Mouse (Mus musculus) monocyte, adult 5-6 weeks (primary cell): ENCODE results near the gene Dennd4c. TPM values are rescaled to one million over a fixed set of nuclear protein-coding genes. Genes with fewer than 3 reads are reported as not detected.

ENCODE experiments used
- ATAC-seq: fragments of 153-309, 156-312 bp; replicated peaks from 2 replicates; pipeline ENCODE4 v1.8.0; 2017; ENCODE audit warnings: mild to moderate bottlenecking; ENCODE audit not compliant: low TSS enrichment, insufficient number of reproducible peaks, severe bottlenecking, poor library complexity, low FRiP score
- total RNA-seq: library from RNA; stranded (forward); fragments of 200-1000, 200-491, 200-594 nt; gene quantifications from 3 replicates; pipeline ENCODE4 v1.2.3, GENCODE M21; 2017

Dennd4c gene
- total RNA-seq, 1 experiment from 2014 or later, result 26.9 TPM

- no peak for ATAC-seq
Measured at GRCm38 (mm10) chr4:86871988-86872387, 123.6 kb downstream of the Dennd4c start.

- ATAC-seq, result no peak
Measured at GRCm38 (mm10) chr4:86873072-86873471, 124.7 kb downstream of the Dennd4c start.

- peak; percentile 81 for ATAC-seq
Measured at GRCm38 (mm10) chr4:86874146-86874847, 125.9 kb downstream of the Dennd4c start, which contains the start of gene Acer2. Gene Acer2 (plus strand): TSS chr4:86874396.

- ATAC-seq, result no peak
Measured at GRCm38 (mm10) chr4:86879477-86879876, 131.1 kb downstream of the Dennd4c start.

- no peak for ATAC-seq
Measured at GRCm38 (mm10) chr4:86881178-86881577, 132.8 kb downstream of the Dennd4c start.

GRCm38 (mm10) chr4:86882413-86882812, 134.1 kb downstream of the Dennd4c start:
- no peak for ATAC-seq

- 0 out of 2 replicates have a peak, but pooled peaks have one; percentile 66 for ATAC-seq
Measured at GRCm38 (mm10) chr4:86884945-86885344, 136.6 kb downstream of the Dennd4c start.

- 0 out of 2 replicates have a peak, but pooled peaks have one; percentile 14 for ATAC-seq
Measured at GRCm38 (mm10) chr4:86885790-86886159, 137.4 kb downstream of the Dennd4c start.

- ATAC-seq, result peak; percentile 45; the same call in 1 of the 2 replicates
Measured at GRCm38 (mm10) chr4:86886160-86886878, 138.0 kb downstream of the Dennd4c start.

- ATAC-seq, result no peak
Measured at GRCm38 (mm10) chr4:86887879-86888278, 139.5 kb downstream of the Dennd4c start.

GRCm38 (mm10) chr4:86897411-86897810, 149.1 kb downstream of the Dennd4c start:
- ATAC-seq, result no peak

GRCm38 (mm10) chr4:86898791-86899474, 150.6 kb downstream of the Dennd4c start:
- no peak for ATAC-seq

Other genes with a start within 250 kb of the Dennd4c start
- gene Saxo1, start 190.2 kb upstream of the Dennd4c start, total RNA-seq, result not detected in 3 replicates
- gene Rraga, start 172.9 kb upstream of the Dennd4c start, total RNA-seq, result 11.9 to 24.3 TPM (median 18.4 TPM) in 3 replicates
- 13.3 to 23.0 TPM (median 16.0 TPM) in 3 replicates for gene Haus6, start 136.5 kb upstream of the Dennd4c start, total RNA-seq
- gene Plin2, start 78.5 kb upstream of the Dennd4c start, total RNA-seq, result 312 to 507 TPM (median 480 TPM) in 3 replicates
- gene Rps6, start 108.9 kb downstream of the Dennd4c start, total RNA-seq, result 692 to 1,143 TPM (median 1,088 TPM) in 3 replicates
- gene Acer2, start 125.8 kb downstream of the Dennd4c start, total RNA-seq, result 0.64 to 5.0 TPM (median 1.8 TPM) in 3 replicates